Mouse (Mus musculus): ENCODE results near the gene Arl6ip5. TPM values are rescaled to one million over a fixed set of nuclear protein-coding genes. Genes with fewer than 3 reads are reported as not detected.
A peak's percentile ranks its signal among the peaks of the same experiment; 100 is the strongest.
"Not testable (repeated sequence)": the region's sequence is repeated elsewhere in the genome, so short reads cannot be mapped to it uniquely, and the experiment has no call there.

Gene Arl6ip5
- polyA plus RNA-seq, 2 experiments: 17.1 to 25.6 TPM

DNA sequence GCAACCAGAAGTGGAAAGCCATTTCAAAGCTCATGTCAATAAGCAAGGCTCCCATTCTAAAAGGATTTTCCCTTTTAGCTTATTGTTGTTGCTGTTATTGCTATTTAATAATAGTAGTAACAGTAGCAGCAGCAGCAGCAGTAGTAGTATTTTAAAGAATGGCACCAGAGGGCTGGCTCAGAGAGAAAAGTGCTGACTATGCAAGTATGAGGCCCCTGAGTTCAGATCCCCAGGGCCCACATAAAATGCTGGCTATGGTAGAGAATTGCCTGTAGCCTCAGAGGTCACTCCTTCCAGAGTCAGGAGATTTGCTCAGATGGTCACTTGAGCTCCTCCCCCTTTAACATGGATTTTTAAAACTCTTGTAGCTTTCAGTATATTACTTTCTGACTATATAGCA is 34.7 kb downstream of the Arl6ip5 start:
- DNase-seq (ENCODE audit: low read depth in 3 of 3, low spot score in 3 of 3): no peak
- Histone ChIP-seq H3K4me3 (ENCODE audit: insufficient read depth in 1 of 2, low read depth in 2 of 2, low read length in 2 of 2) (no peak overlapping the region), H3K27me3 (ENCODE audit: control insufficient read depth, insufficient read depth, low read length) (no peaks in the 10 kb centered on the region), H3K4me1 (replicated peaks; ENCODE audit: control insufficient read depth in 2 of 2, insufficient read depth in 2 of 2, low read length in 1 of 2) (no peaks in the 10 kb centered on the region), H3K36me3 (replicated peaks; ENCODE audit: control insufficient read depth, insufficient read depth, low read depth) (no peaks in the 10 kb centered on the region), H3K9me3 (ENCODE audit: control insufficient read depth, low read length) (no peaks in the 10 kb centered on the region), H3K4me2 (ENCODE audit: low read depth) (no peak overlapping the region), H3K9ac (replicated peaks) (no peak overlapping the region), H3K27ac (no peak overlapping the region)
- TF ChIP-seq CTCF (IDR thresholded peaks at IDR 0.05; ENCODE audit: low read depth): no peak
- no peak for ATAC-seq (ENCODE audit: insufficient read depth)

DNA sequence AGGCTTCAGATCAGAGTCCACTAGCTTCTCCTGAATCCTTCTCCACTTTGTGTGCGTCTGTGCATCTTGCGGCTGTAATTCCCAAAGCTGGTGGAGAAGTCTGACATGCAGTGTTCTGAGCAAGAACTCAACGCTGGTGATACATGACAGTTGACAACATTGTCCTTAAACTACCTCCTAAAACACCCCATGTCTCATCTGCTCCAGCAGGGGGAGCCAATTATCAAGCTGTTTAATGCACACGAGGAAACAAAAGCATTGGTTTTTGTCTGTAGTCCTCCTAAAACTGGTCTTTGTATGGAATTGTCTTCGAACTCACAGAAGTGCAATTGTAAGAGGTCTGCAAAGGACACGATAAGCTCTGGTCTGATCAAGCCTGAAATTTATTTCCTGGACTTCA is 40.5 kb downstream of the Arl6ip5 start:
- H3K4me2 ChIP-seq (ENCODE audit: low read depth): no peak overlapping the region
- H3K9ac ChIP-seq (replicated peaks): no peak overlapping the region
- no peaks in the 10 kb centered on the region for H3K9me3 ChIP-seq (ENCODE audit: control insufficient read depth, low read length)
- TF ChIP-seq EP300 (IDR thresholded peaks at IDR 0.05; ENCODE audit: low read depth): no peak
- TF ChIP-seq CTCF (IDR thresholded peaks at IDR 0.05; ENCODE audit: low read depth): peak; percentile 75
- no peaks in the 10 kb centered on the region for H3K27me3 ChIP-seq (ENCODE audit: control insufficient read depth, insufficient read depth, low read length)
- WGBS (ENCODE audit: insufficient replicate concordance): 26% methylated on average over 6 of the region's 6 CpGs
- ATAC-seq (ENCODE audit: insufficient read depth): no peak
- no peaks in the 10 kb centered on the region for H3K4me1 ChIP-seq (replicated peaks; ENCODE audit: control insufficient read depth in 2 of 2, insufficient read depth in 2 of 2, low read length in 1 of 2)
- no peaks in the 10 kb centered on the region for H3K36me3 ChIP-seq (replicated peaks; ENCODE audit: control insufficient read depth, insufficient read depth, low read depth)
- no peak overlapping the region for H3K4me3 ChIP-seq (ENCODE audit: insufficient read depth in 1 of 2, low read depth in 2 of 2, low read length in 2 of 2)
- H3K27ac ChIP-seq: no peak overlapping the region
- DNase-seq (ENCODE audit: low read depth in 3 of 3, low spot score in 3 of 3): peak; percentile 14 to 24 (median 20)

DNA sequence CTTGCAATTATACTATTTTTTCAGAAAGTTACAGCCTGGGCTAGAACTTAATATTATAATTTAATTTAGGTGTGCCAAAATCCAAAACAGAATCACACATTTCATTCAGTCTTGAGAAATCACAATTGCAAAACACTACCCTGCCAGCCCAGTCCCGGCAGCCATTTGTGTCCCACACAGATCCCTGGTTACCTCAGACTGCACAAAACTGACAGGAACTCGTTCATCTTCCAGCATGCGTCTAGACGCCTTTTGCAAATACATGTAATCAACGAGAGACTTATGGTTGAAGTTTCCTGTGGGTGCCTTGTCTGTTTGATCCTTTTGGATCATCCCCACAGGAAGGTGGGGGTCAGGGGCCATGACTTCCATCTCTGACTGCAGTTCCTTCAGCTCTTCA is 41.6 kb downstream of the Arl6ip5 start:
- H3K4me1 ChIP-seq (replicated peaks; ENCODE audit: control insufficient read depth in 2 of 2, insufficient read depth in 2 of 2, low read length in 1 of 2): no peaks in the 10 kb centered on the region
- no peaks in the 10 kb centered on the region for H3K27me3 ChIP-seq (ENCODE audit: control insufficient read depth, insufficient read depth, low read length)
- 18% methylated on average over 5 of the region's 5 CpGs for WGBS (ENCODE audit: insufficient replicate concordance)
- no peak overlapping the region for H3K9ac ChIP-seq (replicated peaks)
- ATAC-seq (ENCODE audit: insufficient read depth): no peak
- no peaks in the 10 kb centered on the region for H3K36me3 ChIP-seq (replicated peaks; ENCODE audit: control insufficient read depth, insufficient read depth, low read depth)
- no peak overlapping the region for H3K27ac ChIP-seq
- H3K4me2 ChIP-seq (ENCODE audit: low read depth): no peak overlapping the region
- H3K4me3 ChIP-seq (ENCODE audit: insufficient read depth in 1 of 2, low read depth in 2 of 2, low read length in 2 of 2): no peak overlapping the region
- no peaks in the 10 kb centered on the region for H3K9me3 ChIP-seq (ENCODE audit: control insufficient read depth, low read length)
- DNase-seq (ENCODE audit: low read depth in 3 of 3, low spot score in 3 of 3): no peak
- TF ChIP-seq EP300 (IDR thresholded peaks at IDR 0.05; ENCODE audit: low read depth): no peak

DNA sequence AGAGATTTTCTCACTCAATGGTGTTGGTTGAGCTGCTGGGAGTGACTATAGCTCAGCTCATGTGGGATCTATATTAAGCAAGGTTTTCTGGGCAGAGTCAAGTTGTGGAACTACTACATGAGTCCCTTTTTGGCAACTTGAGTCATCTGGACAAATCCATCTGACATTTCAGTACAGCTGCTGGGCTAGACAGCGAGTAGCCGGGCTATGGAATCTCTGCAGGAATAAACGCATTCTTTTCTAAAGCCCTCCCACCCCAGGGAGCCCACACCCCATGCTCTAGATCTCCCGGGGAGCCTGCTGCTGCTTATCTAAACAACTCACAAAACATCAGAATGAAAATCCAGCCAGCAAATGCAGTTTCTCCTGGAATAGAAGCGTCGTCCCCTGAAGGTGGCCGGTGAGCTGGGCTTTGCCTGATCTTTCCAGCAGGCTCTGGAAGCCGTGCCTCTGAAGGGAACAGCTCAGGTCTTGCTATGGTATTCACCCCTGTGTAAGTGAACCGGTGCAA is 42.3 kb downstream of the Arl6ip5 start, which contains the start of gene Lmod3:
Gene Lmod3, minus strand, starts transcription at position 49 of the 511 bp plus-strand sequence.
- H3K4me1 ChIP-seq (replicated peaks; ENCODE audit: control insufficient read depth in 2 of 2, insufficient read depth in 2 of 2, low read length in 1 of 2): no peaks in the 10 kb centered on the region
- H3K27ac ChIP-seq: no peak within 1 kb of the TSS
- no peaks in the 10 kb centered on the region for H3K9me3 ChIP-seq (ENCODE audit: control insufficient read depth, low read length)
- H3K4me3 ChIP-seq (ENCODE audit: insufficient read depth in 1 of 2, low read depth in 2 of 2, low read length in 2 of 2): no peak within 1 kb of the TSS
- H3K9ac ChIP-seq (replicated peaks): no peak within 1 kb of the TSS
- H3K4me2 ChIP-seq (ENCODE audit: low read depth): no peak within 1 kb of the TSS
- H3K27me3 ChIP-seq (ENCODE audit: control insufficient read depth, insufficient read depth, low read length): no peaks in the 10 kb centered on the region
- WGBS (ENCODE audit: insufficient replicate concordance): 29% methylated on average over 9 of the region's 9 CpGs
- no peak for DNase-seq (ENCODE audit: low read depth in 3 of 3, low spot score in 3 of 3)
- ATAC-seq (ENCODE audit: insufficient read depth): no peak
- no peak for TF ChIP-seq CTCF (IDR thresholded peaks at IDR 0.05; ENCODE audit: low read depth)
- no peak for TF ChIP-seq EP300 (IDR thresholded peaks at IDR 0.05; ENCODE audit: low read depth)
- no peaks in the 10 kb centered on the region for H3K36me3 ChIP-seq (replicated peaks; ENCODE audit: control insufficient read depth, insufficient read depth, low read depth)

DNA sequence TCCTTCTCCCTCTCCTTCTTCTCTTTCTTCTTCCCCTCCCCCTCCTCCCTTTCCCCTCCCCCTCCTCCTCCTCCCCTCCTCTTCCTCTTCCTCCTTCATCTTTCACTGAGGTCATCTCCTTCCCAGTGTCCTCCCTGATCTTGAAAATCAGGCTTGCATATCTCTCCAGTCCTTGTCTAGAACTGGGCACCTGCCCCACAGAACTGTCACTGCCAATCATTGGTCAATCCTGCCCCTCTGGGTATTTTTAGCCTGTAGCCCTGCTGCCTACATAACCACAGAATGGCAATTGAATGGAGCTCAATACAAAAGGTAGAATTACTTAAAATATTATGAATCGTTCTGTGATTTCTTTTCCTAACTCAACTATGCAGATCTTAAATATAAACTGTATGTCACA is 48.0 kb downstream of the Arl6ip5 start:
- ATAC-seq (ENCODE audit: insufficient read depth) (no peak), DNase-seq (ENCODE audit: low read depth in 3 of 3, low spot score in 3 of 3) (no peak)
- no peaks in the 10 kb centered on the region for H3K9me3 ChIP-seq (ENCODE audit: control insufficient read depth, low read length)
- no peaks in the 10 kb centered on the region for H3K27me3 ChIP-seq (ENCODE audit: control insufficient read depth, insufficient read depth, low read length)
- no peaks in the 10 kb centered on the region for H3K4me1 ChIP-seq (replicated peaks; ENCODE audit: control insufficient read depth in 2 of 2, insufficient read depth in 2 of 2, low read length in 1 of 2)
- H3K4me3 ChIP-seq (ENCODE audit: insufficient read depth in 1 of 2, low read depth in 2 of 2, low read length in 2 of 2): no peak overlapping the region
- H3K27ac ChIP-seq: no peak overlapping the region
- 55% methylated on average over 1 of the region's 1 CpGs for WGBS (ENCODE audit: insufficient replicate concordance)
- no peaks in the 10 kb centered on the region for H3K36me3 ChIP-seq (replicated peaks; ENCODE audit: control insufficient read depth, insufficient read depth, low read depth)
- H3K4me2 ChIP-seq (ENCODE audit: low read depth): no peak overlapping the region
- H3K9ac ChIP-seq (replicated peaks): no peak overlapping the region
- TF ChIP-seq EP300 (IDR thresholded peaks at IDR 0.05; ENCODE audit: low read depth): no peak
- no peak for TF ChIP-seq CTCF (IDR thresholded peaks at IDR 0.05; ENCODE audit: low read depth)

DNA sequence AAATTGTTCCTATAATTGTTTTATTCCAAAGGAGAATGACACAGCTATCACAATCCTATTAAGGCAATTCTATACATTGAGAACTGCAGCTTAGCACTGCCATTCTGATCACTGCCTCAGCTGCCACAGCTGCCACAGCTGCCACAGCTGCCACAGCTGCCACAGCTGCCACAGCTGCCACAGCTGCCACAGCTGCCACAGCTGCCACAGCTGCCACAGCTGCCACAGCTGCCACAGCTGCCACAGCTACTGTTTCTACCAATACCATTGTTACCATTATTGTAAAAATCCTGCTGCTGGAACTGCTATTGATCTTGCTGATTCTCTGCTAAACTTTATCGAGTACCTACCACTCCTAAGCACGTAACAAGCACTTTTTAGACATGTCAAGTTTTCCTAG is 49.4 kb downstream of the Arl6ip5 start:
- H3K9me3 ChIP-seq (ENCODE audit: control insufficient read depth, low read length); H3K9ac ChIP-seq (replicated peaks); H3K4me2 ChIP-seq (ENCODE audit: low read depth); H3K36me3 ChIP-seq (replicated peaks; ENCODE audit: control insufficient read depth, insufficient read depth, low read depth); H3K4me1 ChIP-seq (replicated peaks; ENCODE audit: control insufficient read depth in 2 of 2, insufficient read depth in 2 of 2, low read length in 1 of 2); DNase-seq (ENCODE audit: low read depth in 3 of 3, low spot score in 3 of 3); ATAC-seq (ENCODE audit: insufficient read depth); H3K27me3 ChIP-seq (ENCODE audit: control insufficient read depth, insufficient read depth, low read length); H3K27ac ChIP-seq; H3K4me3 ChIP-seq (ENCODE audit: insufficient read depth in 1 of 2, low read depth in 2 of 2, low read length in 2 of 2): not testable (repeated sequence)
- 74% methylated on average over 2 of the region's 2 CpGs for WGBS (ENCODE audit: insufficient replicate concordance)
